Mouse (Mus musculus) embryo, embryonic 11.5 days (tissue): ENCODE measurements around the gene 4930558C23Rik.
A peak's percentile ranks its signal among the peaks of the same experiment; 100 is the strongest.
"Not testable (repeated sequence)": the region's sequence is repeated elsewhere in the genome, so short reads cannot be mapped to it uniquely, and the experiment has no call there.

Source experiments
- DNase-seq: peaks from one replicate; pipeline ENCODE4 v3.0.0-alpha.2; 2012; ENCODE audit warnings: low read depth, low spot score

4930558C23Rik gene

DNA sequence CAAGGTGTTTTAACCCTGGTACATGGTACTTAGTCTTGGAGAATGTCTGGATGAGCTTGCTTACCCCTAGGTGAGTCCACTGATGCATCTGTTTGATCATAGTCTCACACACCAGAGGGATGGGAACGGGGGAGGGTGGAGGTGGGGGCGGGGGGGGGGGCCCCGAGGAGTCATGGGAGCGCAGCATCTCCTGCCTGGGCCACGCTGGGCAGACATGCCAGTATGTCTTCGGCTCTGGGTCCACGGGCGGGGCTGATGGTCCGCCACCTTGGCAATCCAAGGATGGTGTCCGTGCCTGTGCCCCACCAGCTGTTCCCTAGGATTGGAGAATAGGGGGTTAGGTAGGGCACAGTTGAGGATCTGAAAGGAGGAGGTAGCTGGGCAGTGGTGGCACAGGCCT, 29.4 kb downstream of the 4930558C23Rik start:
- DNase-seq, result no peak

- no peak for DNase-seq
Observed at GRCm38 (mm10) chr3:95370101-95370500, 32.5 kb downstream of the 4930558C23Rik start.

- not testable (repeated sequence) for DNase-seq
Observed at GRCm38 (mm10) chr3:95360276-95360675, 42.4 kb downstream of the 4930558C23Rik start.

- no peak for DNase-seq
Observed at GRCm38 (mm10) chr3:95357746-95358145, 44.9 kb downstream of the 4930558C23Rik start.

DNA sequence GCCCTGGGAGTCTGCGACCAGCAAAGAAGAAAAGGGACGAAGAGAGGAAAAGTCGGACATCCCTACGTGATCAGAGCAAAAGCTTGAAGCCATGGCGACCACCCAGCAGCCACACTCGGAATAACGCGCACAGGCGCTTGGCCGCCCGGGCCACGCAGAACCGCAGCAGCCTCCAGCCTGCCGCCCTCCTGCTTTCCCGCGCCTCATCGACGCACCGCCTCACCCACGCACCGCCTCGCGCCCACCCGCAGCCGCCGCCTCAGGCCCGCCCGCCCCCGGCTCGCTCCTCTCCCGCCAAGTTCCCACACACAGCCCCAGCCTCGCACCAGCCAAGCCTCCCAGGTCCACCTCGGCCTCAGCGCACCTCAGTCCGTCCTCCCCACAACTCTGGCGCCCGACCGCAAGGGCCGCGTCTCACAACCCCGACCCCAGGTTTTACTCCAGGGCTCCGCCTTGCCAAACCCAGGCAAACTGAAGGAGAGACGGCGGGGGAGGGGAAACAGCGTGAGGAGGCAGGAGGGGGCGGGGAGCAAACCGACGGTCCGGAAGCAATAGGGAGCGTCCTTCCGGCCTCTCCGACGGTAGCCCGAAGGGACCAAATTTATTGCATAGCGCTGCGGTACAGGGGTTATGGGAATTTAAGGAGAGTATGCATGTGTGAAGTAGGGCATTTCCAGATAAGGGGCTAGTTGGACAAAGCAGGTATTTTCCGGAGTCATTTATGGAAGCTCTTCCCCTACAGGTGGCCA, 45.8 kb downstream of the 4930558C23Rik start, which contains the start of gene Setdb1:
Gene Setdb1, minus strand, starts transcription at position 502 of the 749 bp plus-strand sequence.
- peak; percentile 94 for DNase-seq

DNA sequence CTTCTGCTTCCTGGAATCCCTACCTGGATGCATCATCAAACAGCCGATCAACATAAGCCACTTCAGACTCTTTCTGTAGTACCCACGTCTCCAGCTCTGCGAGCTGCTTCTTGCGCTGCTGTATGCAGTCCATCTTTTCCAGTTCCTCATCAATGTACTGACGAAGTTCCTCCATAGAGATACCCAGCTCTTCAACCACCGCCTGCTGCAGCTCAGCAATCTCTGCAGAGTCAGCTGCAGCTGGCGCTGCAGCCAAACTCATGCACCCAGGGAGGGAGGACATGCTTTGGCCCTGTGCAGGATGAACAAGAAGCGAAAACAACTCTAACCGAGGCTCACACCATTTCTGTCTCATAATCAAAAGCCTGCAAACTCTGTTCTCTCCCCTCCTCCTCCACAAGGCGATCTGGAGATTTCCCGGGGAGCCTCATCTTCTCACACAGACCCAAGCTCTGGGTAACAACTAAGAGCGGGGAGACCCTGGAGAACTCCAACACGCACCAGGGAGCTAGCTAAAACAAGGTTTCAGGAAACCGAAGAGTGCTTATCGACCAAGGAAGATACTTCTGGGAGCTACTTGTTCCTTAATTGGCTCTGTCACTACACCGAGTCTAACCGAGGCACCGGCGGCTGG, 46.6 kb downstream of the 4930558C23Rik start:
- DNase-seq, result not testable (repeated sequence)

- DNase-seq, result no peak
Observed at GRCm38 (mm10) chr3:95349491-95349890, 53.1 kb downstream of the 4930558C23Rik start.

GRCm38 (mm10) chr3:95348343-95348742, 54.3 kb downstream of the 4930558C23Rik start:
- not testable (repeated sequence) for DNase-seq

DNA sequence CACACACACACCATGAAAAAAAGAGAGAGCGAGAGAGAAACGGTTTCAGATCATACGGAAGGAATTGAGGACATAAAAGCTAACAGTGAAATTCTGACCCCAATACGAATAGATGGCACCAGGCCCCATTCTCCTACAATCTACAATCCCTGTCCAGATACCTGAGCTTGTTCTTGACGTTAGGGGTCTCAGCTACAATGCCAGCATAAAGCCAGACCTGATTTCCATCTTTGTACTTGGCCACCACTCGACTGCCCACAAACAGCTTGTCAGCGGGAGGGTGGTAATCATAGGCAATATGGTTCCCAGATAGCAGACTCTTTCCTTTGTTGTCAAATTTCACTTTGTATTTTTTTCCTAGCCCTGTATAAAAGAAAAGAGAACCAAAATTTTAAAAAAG, 56.2 kb downstream of the 4930558C23Rik start:
- no peak for DNase-seq

GRCm38 (mm10) chr3:95343356-95344000, 59.2 kb downstream of the 4930558C23Rik start:
- DNase-seq, result not testable (repeated sequence)

DNA sequence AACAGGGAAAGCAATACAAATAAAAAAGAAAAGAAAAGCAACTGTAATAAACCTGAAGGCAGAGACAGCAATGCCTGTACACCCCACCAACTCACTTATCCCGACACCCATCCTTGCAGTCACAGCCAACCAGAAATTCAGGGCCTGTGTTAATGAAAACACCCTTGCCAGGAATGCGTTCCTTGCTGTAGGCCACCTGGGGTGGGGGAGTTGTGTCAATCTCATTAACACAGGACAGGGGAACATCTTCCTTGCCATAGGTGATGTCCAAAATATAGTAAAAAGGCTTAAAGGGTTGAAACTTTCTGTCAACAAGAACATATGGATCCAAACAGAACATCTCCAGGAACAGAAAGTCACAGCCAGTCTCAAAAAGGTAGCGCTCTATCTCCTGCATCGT, 64.4 kb downstream of the 4930558C23Rik start:
- no peak for DNase-seq

- DNase-seq, result no peak
Observed at GRCm38 (mm10) chr3:95337345-95337744, 65.3 kb downstream of the 4930558C23Rik start.
